Mouse (Mus musculus): Measurements from ENCODE around the gene Esp16. TPM values are rescaled to one million over a fixed set of nuclear protein-coding genes. Genes with fewer than 3 reads are reported as not detected.
"Not testable (repeated sequence)": the region's sequence is repeated elsewhere in the genome, so short reads cannot be mapped to it uniquely, and the experiment has no call there.

Esp16 gene
- polyA plus RNA-seq (2011; ENCODE audit: insufficient read length, low read depth, missing spikeins) = not detected in 2 replicates

GRCm38 (mm10) chr17:39535842-39536241, at the start of gene Esp16:
Gene Esp16 (plus strand): TSS chr17:39536142.
- not testable (repeated sequence) for H3K27ac ChIP-seq (ENCODE audit: insufficient read depth, low read length); H3K4me3 ChIP-seq (ENCODE audit: insufficient read depth, low read length); H3K4me1 ChIP-seq (ENCODE audit: control insufficient read depth, insufficient read depth, low read length)

- H3K4me3 ChIP-seq (ENCODE audit: insufficient read depth, low read length); H3K27ac ChIP-seq (ENCODE audit: insufficient read depth, low read length); H3K4me1 ChIP-seq (ENCODE audit: control insufficient read depth, insufficient read depth, low read length): not testable (repeated sequence)
These were observed 37.9 kb upstream of the Esp16 start for GRCm38 (mm10) chr17:39498043-39498442.

Other genes starting within 250 kb of the Esp16 start
- gene Esp18, start 129.8 kb upstream of the Esp16 start, polyA plus RNA-seq (2011; ENCODE audit: insufficient read length, low read depth, missing spikeins) = not detected in 2 replicates
- gene Esp15, start 104.8 kb downstream of the Esp16 start, polyA plus RNA-seq (2011; ENCODE audit: insufficient read length, low read depth, missing spikeins) = not detected in 2 replicates

All from embryonic fibroblast, embryonic 13.5 days (primary cell).